Mouse (Mus musculus): Measurements from ENCODE around the gene Serpinf1. TPM values are rescaled to one million over a fixed set of nuclear protein-coding genes. Genes with fewer than 3 reads are reported as not detected.
"Not testable (repeated sequence)": the region's sequence is repeated elsewhere in the genome, so short reads cannot be mapped to it uniquely, and the experiment has no call there.

The Serpinf1 gene
- total RNA-seq, 1 experiment from 2014 or later = 77.8 TPM

GRCm38 (mm10) chr11:75456440-75456871 is 34.0 kb upstream of the Serpinf1 start:
- ATAC-seq (replicated peaks; ENCODE audit: low read depth, poor library complexity, severe bottlenecking) = no peak

GRCm38 (mm10) chr11:75455971-75456370 is 33.5 kb upstream of the Serpinf1 start:
- not testable (repeated sequence) for ATAC-seq (replicated peaks; ENCODE audit: low read depth, poor library complexity, severe bottlenecking)

GRCm38 (mm10) chr11:75455041-75455736 is 32.7 kb upstream of the Serpinf1 start:
- no peak; the same call in 1 of the 2 replicates for ATAC-seq (replicated peaks; ENCODE audit: low read depth, poor library complexity, severe bottlenecking)

- peak; percentile 77 for ATAC-seq (replicated peaks; ENCODE audit: low read depth, poor library complexity, severe bottlenecking)
These were observed 31.8 kb upstream of the Serpinf1 start, which contains the start of gene Wdr81 for GRCm38 (mm10) chr11:75453991-75454930. TSS of gene Wdr81 (minus strand) at chr11:75454717.

- no peak for ATAC-seq (replicated peaks; ENCODE audit: low read depth, poor library complexity, severe bottlenecking)
These were observed 30.5 kb upstream of the Serpinf1 start for GRCm38 (mm10) chr11:75452812-75453557.

GRCm38 (mm10) chr11:75452081-75452480 is 29.6 kb upstream of the Serpinf1 start:
- ATAC-seq (replicated peaks; ENCODE audit: low read depth, poor library complexity, severe bottlenecking) = no peak

- ATAC-seq (replicated peaks; ENCODE audit: low read depth, poor library complexity, severe bottlenecking) = no peak
These were observed 28.4 kb upstream of the Serpinf1 start for GRCm38 (mm10) chr11:75450936-75451335.

- ATAC-seq (replicated peaks; ENCODE audit: low read depth, poor library complexity, severe bottlenecking) = no peak; the same call in 1 of the 2 replicates
These were observed 27.9 kb upstream of the Serpinf1 start for GRCm38 (mm10) chr11:75450304-75450908.

GRCm38 (mm10) chr11:75449695-75450094 is 27.2 kb upstream of the Serpinf1 start:
- peak; percentile 13; the same call in 1 of the 2 replicates for ATAC-seq (replicated peaks; ENCODE audit: low read depth, poor library complexity, severe bottlenecking)

GRCm38 (mm10) chr11:75448575-75448974 is 26.1 kb upstream of the Serpinf1 start:
- no peak for ATAC-seq (replicated peaks; ENCODE audit: low read depth, poor library complexity, severe bottlenecking)

- no peak for ATAC-seq (replicated peaks; ENCODE audit: low read depth, poor library complexity, severe bottlenecking)
These were observed 21.2 kb upstream of the Serpinf1 start for GRCm38 (mm10) chr11:75443711-75444110.

- no peak for ATAC-seq (replicated peaks; ENCODE audit: low read depth, poor library complexity, severe bottlenecking)
These were observed 19.1 kb upstream of the Serpinf1 start for GRCm38 (mm10) chr11:75441601-75442000.

- no peak for ATAC-seq (replicated peaks; ENCODE audit: low read depth, poor library complexity, severe bottlenecking)
These were observed 18.5 kb upstream of the Serpinf1 start for GRCm38 (mm10) chr11:75441034-75441433.

- ATAC-seq (replicated peaks; ENCODE audit: low read depth, poor library complexity, severe bottlenecking) = no peak
These were observed 17.4 kb upstream of the Serpinf1 start for GRCm38 (mm10) chr11:75439951-75440350.

GRCm38 (mm10) chr11:75439363-75439762 is 16.9 kb upstream of the Serpinf1 start, which contains the start of gene Serpinf2:
TSS of gene Serpinf2 (minus strand) at chr11:75439591.
- no peak for ATAC-seq (replicated peaks; ENCODE audit: low read depth, poor library complexity, severe bottlenecking)

GRCm38 (mm10) chr11:75438804-75439203 is 16.3 kb upstream of the Serpinf1 start:
- ATAC-seq (replicated peaks; ENCODE audit: low read depth, poor library complexity, severe bottlenecking) = no peak

GRCm38 (mm10) chr11:75438194-75438593 is 15.7 kb upstream of the Serpinf1 start:
- no peak for ATAC-seq (replicated peaks; ENCODE audit: low read depth, poor library complexity, severe bottlenecking)

GRCm38 (mm10) chr11:75434138-75434537 is 11.6 kb upstream of the Serpinf1 start:
- no peak for ATAC-seq (replicated peaks; ENCODE audit: low read depth, poor library complexity, severe bottlenecking)

GRCm38 (mm10) chr11:75431307-75431706 is 8.8 kb upstream of the Serpinf1 start:
- ATAC-seq (replicated peaks; ENCODE audit: low read depth, poor library complexity, severe bottlenecking) = no peak
